Mouse (Mus musculus) hindbrain, postnatal 0 days (tissue): ENCODE measurements at regions not wholly inside any gene's neighbourhood (a gene's known extent, or its start where the extent isn't known, plus 50 kb on each side); places are given as distances from the start of the nearest gene placed in this dataset.

Source experiments
- ATAC-seq: fragments of 200-750 bp; cut with Nextera tagmentation; 2 replicates; pipeline ENCODE4 v1.8.0; 2017; ENCODE audit warnings: mild to moderate bottlenecking, moderate TSS enrichment, moderate library complexity
- DNase-seq: peaks from one replicate; pipeline ENCODE4 v3.0.0-alpha.2; 2015; ENCODE audit warnings: low spot score
- H3K27ac ChIP-seq: fragments of 300-500 bp; sonication (generic); 2 replicates; pipeline ENCODE4 v1.5.1; 2014; ENCODE audit warnings: mild to moderate bottlenecking
- H3K27me3 ChIP-seq: fragments of 300-500 bp; sonication (generic); 2 replicates; pipeline ENCODE4 v1.6.1; 2014; ENCODE audit warnings: low read length, mixed read lengths; ENCODE audit not compliant: insufficient read depth
- H3K36me3 ChIP-seq: fragments of 300-500 bp; sonication (generic); 2 replicates; pipeline ENCODE4 v1.6.1; 2014; ENCODE audit warnings: low read length, mixed read lengths; ENCODE audit not compliant: insufficient read depth
- H3K4me1 ChIP-seq: fragments of 300-500 bp; sonication (generic); 2 replicates; pipeline ENCODE4 v1.6.1; 2014; ENCODE audit warnings: antibody characterized with exemption, low read length, mixed read lengths; ENCODE audit not compliant: insufficient read depth
- H3K4me2 ChIP-seq: fragments of 300-500 bp; sonication (generic); 2 replicates; pipeline ENCODE4 v1.6.1; 2014; ENCODE audit warnings: low read depth, mild to moderate bottlenecking, low read length, moderate library complexity, mixed read lengths
- H3K4me3 ChIP-seq: fragments of 300-500 bp; sonication (generic); 2 replicates; pipeline ENCODE4 v1.5.1; 2014; ENCODE audit warnings: low read length
- H3K9ac ChIP-seq: fragments of 300-500 bp; sonication (generic); replicated peaks from 2 replicates; pipeline ENCODE4 v1.6.1; 2014; ENCODE audit warnings: mild to moderate bottlenecking, low read length, moderate library complexity, mixed read lengths
- H3K9me3 ChIP-seq: fragments of 300-500 bp; sonication (generic); 2 replicates; pipeline ENCODE4 v1.6.1; 2016; ENCODE audit warnings: low read length, mixed read lengths
- CTCF ChIP-seq: IDR thresholded peaks from 2 replicates; pipeline ENCODE4 v1.5.1; 2016; ENCODE audit warnings: antibody characterized with exemption, control low read depth, low read depth
- WGBS: fragments of 180-500 bp; shearing (Covaris S2); extraction: QIAGEN DNeasy Blood & Tissue Kit; methylation state at CpG from one replicate; pipeline ENCODE4 v1.1.7; 2014; 5-methylcytosine and 5-hydroxymethylcytosine counted together

DNA sequence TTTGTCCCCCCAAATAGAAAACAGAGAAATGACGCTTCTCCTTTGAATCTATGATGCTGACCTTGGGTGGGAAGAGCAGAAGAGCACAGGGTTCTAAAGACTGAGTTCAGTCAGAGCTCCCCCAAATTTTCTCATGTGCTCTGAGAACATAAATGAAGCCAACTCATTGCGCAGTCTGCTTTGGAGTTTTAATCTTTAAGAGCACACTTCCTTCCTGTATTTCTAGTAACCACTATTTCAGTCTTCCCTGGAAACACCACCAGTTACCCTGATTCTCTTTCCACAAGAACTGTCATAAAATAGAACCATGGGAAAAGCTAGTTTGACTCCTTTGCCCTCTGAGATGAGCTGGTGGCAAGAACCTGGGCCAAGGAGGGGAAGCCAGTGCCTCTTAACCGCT, 163.2 kb downstream of the Tmem17 start:
- TF ChIP-seq CTCF = no peak
- no peak overlapping the region for H3K4me3 ChIP-seq
- H3K9ac ChIP-seq = no peak overlapping the region
- H3K4me1 ChIP-seq = peaks cover 10% of the 10 kb centered on the region; the same call in 1 of the 2 replicates
- no peaks in the 10 kb centered on the region for H3K9me3 ChIP-seq
- DNase-seq = no peak
- no peaks in the 10 kb centered on the region for H3K36me3 ChIP-seq
- no peak overlapping the region for H3K27ac ChIP-seq
- H3K27me3 ChIP-seq = no peaks in the 10 kb centered on the region
- no peak for ATAC-seq
- 82% methylated on average over 3 of the region's 3 CpGs for WGBS
- H3K4me2 ChIP-seq = no peak overlapping the region

DNA sequence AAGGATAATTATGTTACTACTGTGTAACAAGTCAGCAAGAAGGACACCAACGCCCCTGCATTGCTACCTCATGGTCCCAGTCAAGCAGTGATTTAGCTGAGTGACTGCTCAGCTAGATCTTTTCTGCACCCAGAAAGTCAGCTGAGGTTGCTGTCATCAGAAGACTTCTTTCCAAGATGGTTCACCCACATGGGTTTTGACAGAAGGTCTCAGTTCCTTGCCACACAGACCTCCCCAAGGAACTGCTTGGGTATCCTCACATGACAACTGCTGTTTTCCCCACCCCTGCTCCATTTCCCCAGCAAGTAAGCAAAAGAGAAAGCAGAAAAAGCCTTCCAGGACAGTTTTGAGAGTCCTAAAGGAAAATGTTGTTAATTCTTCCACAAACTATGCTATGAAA, 163.9 kb downstream of the Tmem17 start:
- Histone ChIP-seq H3K4me3 (no peak overlapping the region), H3K9me3 (no peaks in the 10 kb centered on the region), H3K4me1 (peaks cover 10% of the 10 kb centered on the region; the same call in 1 of the 2 replicates), H3K27ac (no peak overlapping the region), H3K27me3 (no peaks in the 10 kb centered on the region), H3K36me3 (no peaks in the 10 kb centered on the region), H3K4me2 (no peak overlapping the region), H3K9ac (no peak overlapping the region)
- ATAC-seq (no peak), DNase-seq (no peak)
- TF ChIP-seq CTCF = no peak
- WGBS = 92% methylated on average over 1 of the region's 1 CpGs

DNA sequence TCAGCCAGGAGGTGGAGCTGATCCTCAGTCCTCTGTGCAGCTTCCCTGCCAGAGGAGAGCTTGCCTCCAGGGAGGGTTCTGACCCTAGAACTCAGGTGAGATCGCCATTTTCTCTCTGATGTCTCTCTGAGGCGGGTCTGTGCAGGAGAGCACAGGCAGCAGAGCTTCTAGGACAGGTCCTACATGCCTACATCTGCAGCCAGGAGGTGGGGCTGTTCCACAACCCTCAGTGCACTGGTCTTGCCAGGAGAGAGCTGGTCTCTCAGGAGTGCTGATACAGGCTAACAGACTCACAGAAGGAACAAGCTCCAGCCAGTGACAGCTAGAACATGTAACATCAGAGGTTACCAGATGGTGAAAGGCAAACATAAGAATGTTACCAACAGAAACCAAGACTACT, 165.4 kb downstream of the Tmem17 start:
- no peaks in the 10 kb centered on the region for H3K4me1 ChIP-seq
- no peak overlapping the region for H3K4me2 ChIP-seq
- no peak overlapping the region for H3K27ac ChIP-seq
- H3K9ac ChIP-seq = no peak overlapping the region
- H3K27me3 ChIP-seq = no peaks in the 10 kb centered on the region
- TF ChIP-seq CTCF = peak; percentile 41
- no peaks in the 10 kb centered on the region for H3K36me3 ChIP-seq
- 27% methylated on average over 2 of the region's 2 CpGs for WGBS
- no peaks in the 10 kb centered on the region for H3K9me3 ChIP-seq
- no peak overlapping the region for H3K4me3 ChIP-seq
- ATAC-seq = no peak
- DNase-seq = no peak

DNA sequence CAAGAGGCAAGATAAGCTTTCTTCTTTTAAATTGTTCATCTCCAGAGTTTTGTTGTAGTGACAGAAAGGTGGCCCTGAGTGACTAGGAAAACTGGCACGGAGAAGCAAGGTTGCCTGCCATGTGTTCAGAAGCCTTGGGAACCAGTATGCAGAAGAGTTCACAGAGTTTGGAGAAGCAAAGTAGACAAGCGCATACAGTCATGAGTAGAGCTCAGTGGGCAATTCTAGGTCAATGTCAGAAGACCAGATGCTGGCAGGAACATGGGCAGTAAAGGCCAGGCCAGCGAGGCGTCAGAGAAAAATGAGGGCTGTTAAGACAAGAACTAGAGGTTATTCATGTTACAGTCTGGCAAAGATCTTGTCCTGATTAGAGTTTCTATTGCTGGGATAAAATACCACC, 172.7 kb downstream of the Tmem17 start:
- H3K36me3 ChIP-seq = no peaks in the 10 kb centered on the region
- no peak overlapping the region for H3K4me3 ChIP-seq
- ATAC-seq (no peak), DNase-seq (no peak)
- no peaks in the 10 kb centered on the region for H3K27me3 ChIP-seq
- WGBS = 91% methylated on average over 4 of the region's 4 CpGs
- H3K9ac ChIP-seq = no peak overlapping the region
- no peaks in the 10 kb centered on the region for H3K9me3 ChIP-seq
- H3K4me2 ChIP-seq = no peak overlapping the region
- H3K27ac ChIP-seq = no peak overlapping the region
- H3K4me1 ChIP-seq = no peaks in the 10 kb centered on the region
- no peak for TF ChIP-seq CTCF

DNA sequence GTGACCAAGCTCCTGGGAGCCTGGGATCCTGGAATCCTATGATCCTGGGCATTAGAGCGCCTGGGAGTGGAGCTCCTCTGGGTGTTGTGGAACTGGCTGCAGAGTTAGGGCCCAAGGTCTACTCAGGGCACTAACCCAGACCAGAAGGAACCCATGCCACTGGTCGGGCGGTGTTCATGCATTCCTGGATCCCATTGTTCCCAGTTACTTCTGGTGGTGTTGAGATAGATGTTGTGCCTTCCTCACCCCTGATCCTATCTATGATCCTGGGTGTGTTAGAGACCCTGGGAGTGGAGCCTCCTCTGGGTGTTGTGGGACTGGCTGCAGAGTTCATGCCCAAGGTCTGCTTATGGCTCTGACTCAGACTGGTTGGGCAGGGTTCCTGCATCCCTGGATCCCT, 169.9 kb downstream of the B3gnt2 start:
- DNase-seq (no peak), ATAC-seq (no peak)
- Histone ChIP-seq H3K4me3 (no peak overlapping the region), H3K9me3 (no peaks in the 10 kb centered on the region), H3K27me3 (no peaks in the 10 kb centered on the region), H3K4me2 (no peak overlapping the region), H3K9ac (no peak overlapping the region), H3K27ac (no peak overlapping the region), H3K4me1 (no peaks in the 10 kb centered on the region), H3K36me3 (no peaks in the 10 kb centered on the region)
- TF ChIP-seq CTCF = no peak
- WGBS = 91% methylated on average over 3 of the region's 3 CpGs

DNA sequence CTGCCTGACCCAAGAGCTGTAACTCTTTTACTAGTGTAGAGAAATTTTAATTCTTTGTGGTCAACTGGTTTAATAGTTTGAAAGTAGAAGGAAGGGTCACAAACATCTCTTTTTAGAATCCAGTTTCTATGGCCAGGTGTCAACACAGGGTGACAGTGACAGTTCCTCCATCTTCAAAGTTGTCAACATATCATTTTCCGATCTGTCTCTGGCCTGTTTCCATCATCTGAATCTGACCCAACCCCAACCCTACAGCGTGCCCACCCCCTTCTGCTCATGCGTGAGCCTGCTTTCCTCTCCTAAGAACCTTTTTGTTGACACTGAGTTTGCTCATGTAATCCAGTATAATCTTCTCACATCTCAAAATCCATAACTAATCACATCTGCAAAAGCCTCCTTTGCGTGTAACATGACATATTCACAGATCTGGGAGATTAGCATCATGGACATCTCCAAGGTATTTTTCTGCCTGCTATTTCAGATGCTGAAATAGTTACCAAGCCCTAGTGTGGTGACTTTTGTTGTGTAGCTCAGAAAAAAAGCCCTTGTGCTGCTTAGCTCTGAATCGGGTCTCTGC, 168.4 kb downstream of the B3gnt2 start:
- WGBS = 80% methylated on average over 5 of the region's 5 CpGs
- Histone ChIP-seq H3K4me1 (no peaks in the 10 kb centered on the region; the same call in 1 of the 2 replicates), H3K27me3 (no peaks in the 10 kb centered on the region), H3K9me3 (no peaks in the 10 kb centered on the region), H3K4me2 (no peak overlapping the region), H3K9ac (no peak overlapping the region), H3K27ac (no peak overlapping the region), H3K4me3 (no peak overlapping the region), H3K36me3 (no peaks in the 10 kb centered on the region)
- DNase-seq (no peak), ATAC-seq (no peak)
- TF ChIP-seq CTCF = no peak

DNA sequence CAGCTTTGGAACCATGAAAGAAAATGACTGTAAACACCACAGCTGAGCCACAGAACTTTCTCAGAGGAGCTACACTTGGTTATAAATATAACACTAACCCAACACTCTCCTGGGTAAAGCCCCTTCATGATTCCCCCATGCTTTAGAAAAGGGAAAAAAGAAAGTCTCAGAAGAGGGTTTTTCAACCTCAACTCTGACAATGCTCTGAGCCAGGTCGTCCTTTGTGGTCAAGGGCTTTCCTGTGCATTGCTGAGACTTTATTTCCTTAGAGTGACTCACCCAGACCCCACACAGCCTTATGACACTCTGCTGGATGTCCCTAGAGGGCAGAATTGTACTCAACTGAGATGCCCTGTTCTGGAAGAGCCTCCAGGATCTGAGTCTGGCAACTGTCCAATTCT, 167.8 kb downstream of the B3gnt2 start:
- Histone ChIP-seq H3K4me2 (no peak overlapping the region), H3K27me3 (no peaks in the 10 kb centered on the region), H3K4me1 (peaks cover 4% of the 10 kb centered on the region; the same call in 1 of the 2 replicates), H3K9ac (no peak overlapping the region), H3K27ac (no peak overlapping the region), H3K9me3 (no peaks in the 10 kb centered on the region), H3K4me3 (no peak overlapping the region), H3K36me3 (no peaks in the 10 kb centered on the region)
- no peak for TF ChIP-seq CTCF
- no peak for DNase-seq
- WGBS = 43% methylated on average over 1 of the region's 1 CpGs
- ATAC-seq = no peak
